Mouse (Mus musculus) embryonic fibroblast, embryonic 13.5 days (primary cell): ENCODE measurements around the gene Olfr544. TPM values are rescaled to one million over a fixed set of nuclear protein-coding genes. Genes with fewer than 3 reads are reported as not detected.
A peak's percentile ranks its signal among the peaks of the same experiment; 100 is the strongest.
"Not testable (repeated sequence)": the region's sequence is repeated elsewhere in the genome, so short reads cannot be mapped to it uniquely, and the experiment has no call there.

Experiments used
- H3K27ac ChIP-seq: 2 replicates; pipeline ENCODE4 v1.5.1; 2012; ENCODE audit warnings: low read length, control low read depth, inconsistent platforms; ENCODE audit not compliant: insufficient read depth
- H3K4me1 ChIP-seq: 2 replicates; pipeline ENCODE4 v1.6.1; 2011; ENCODE audit warnings: low read length; ENCODE audit not compliant: control insufficient read depth, insufficient read depth
- H3K4me3 ChIP-seq: 2 replicates; pipeline ENCODE4 v1.5.1; 2011; ENCODE audit warnings: mild to moderate bottlenecking, control low read depth, low read length; ENCODE audit not compliant: insufficient read depth
- CTCF ChIP-seq: IDR thresholded peaks from 2 replicates; pipeline ENCODE4 v1.5.1; 2011; ENCODE audit warnings: mild to moderate bottlenecking, control low read depth, low read length, moderate library complexity, borderline replicate concordance; ENCODE audit not compliant: insufficient read depth
- POLR2A ChIP-seq: IDR thresholded peaks from 2 replicates; pipeline ENCODE4 v1.6.1; 2011; ENCODE audit warnings: low read depth, mild to moderate bottlenecking, control low read depth, low read length, moderate library complexity
- polyA plus RNA-seq: library from polyadenylated mRNA; stranded (reverse); fragments of >200 nt; gene quantifications from 2 replicates; pipeline ENCODE4 v1.2.4, GENCODE M21; 2011; ENCODE audit warnings: low read depth; ENCODE audit not compliant: missing spikeins, insufficient read length

Gene Olfr544
- polyA plus RNA-seq, 1 experiment: not detected

DNA sequence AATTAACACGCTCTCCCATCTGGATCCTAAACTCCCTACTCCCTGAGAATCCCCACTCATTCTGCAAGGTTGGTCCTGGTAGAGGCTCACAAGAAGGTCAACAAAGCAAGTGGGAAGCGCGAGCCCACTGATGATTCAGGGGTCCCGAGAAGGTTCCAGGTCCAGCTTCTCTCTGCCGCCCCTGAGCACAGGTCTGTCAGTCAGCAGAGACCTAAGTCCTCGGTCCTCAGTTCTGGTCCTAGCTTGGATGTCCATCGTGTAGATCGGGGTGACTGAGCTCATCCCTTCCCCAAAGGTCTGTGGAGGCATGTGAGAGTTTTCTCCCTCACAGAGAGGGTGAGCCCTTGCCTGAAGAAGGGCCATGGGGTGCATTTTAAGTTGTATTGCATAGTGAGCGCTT is 20.0 kb upstream of the Olfr544 start:
- H3K27ac ChIP-seq: no peak overlapping the region
- no peaks in the 10 kb centered on the region; the same call in 1 of the 2 replicates for H3K4me1 ChIP-seq
- no peak overlapping the region for H3K4me3 ChIP-seq
- TF ChIP-seq POLR2A (no peak), CTCF (no peak)

DNA sequence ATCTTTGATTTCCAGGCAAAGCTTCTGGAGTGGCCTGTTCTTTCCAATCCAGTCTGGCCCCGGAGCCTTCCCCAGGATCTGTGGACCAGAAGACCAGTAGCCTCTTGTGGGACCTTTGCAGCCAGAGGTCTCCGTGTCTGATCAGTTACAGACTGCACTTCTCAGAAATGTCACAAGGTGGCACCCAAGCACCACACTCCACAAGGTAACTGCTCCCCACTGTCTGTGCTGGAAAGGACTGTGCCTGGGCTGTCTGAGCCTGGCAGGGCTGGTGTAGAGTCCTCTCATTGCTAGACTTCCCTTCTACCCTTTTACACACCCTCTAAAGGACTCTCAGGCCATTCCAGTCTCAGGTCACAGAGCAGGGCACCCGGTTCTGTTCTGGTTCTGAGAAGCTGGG is 18.7 kb upstream of the Olfr544 start:
- no peak overlapping the region for H3K4me3 ChIP-seq
- no peaks in the 10 kb centered on the region for H3K4me1 ChIP-seq
- TF ChIP-seq POLR2A (no peak), CTCF (peak; percentile 89)
- H3K27ac ChIP-seq: no peak overlapping the region

DNA sequence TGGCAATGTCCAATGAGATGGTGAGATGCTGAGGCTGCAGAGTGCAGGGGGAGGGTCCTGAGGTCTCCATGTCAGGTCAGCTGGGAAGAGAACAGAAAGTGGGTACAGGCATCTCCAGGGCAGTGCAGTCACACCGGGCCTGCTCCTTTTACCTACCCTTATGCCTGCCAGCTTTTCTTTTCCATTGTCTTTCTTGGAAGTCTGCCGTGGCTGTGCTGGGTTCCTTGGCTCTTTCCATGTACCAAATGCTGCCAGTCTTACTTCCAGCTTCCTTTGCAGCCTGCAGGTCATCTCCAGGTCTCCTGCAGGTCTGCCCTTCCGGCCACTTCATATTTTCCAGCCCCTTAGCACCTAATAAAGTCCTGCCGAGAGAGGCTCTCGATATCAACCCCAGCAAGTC is 13.9 kb upstream of the Olfr544 start:
- TF ChIP-seq POLR2A (no peak), CTCF (no peak)
- Histone ChIP-seq H3K4me3 (no peak overlapping the region), H3K27ac (no peak overlapping the region), H3K4me1 (no peaks in the 10 kb centered on the region)

- no peak for TF ChIP-seq POLR2A
- TF ChIP-seq CTCF: no peak
- Histone ChIP-seq H3K4me3 (no peak within 1 kb of the TSS), H3K27ac (no peak within 1 kb of the TSS), H3K4me1 (no peaks in the 10 kb centered on the region)
Observed at GRCm38 (mm10) chr7:102499473-102499872, 11.4 kb upstream of the Olfr544 start, which contains the start of gene Olfr545. Gene Olfr545 (minus strand): TSS chr7:102499573.

- not testable (repeated sequence) for H3K4me3 ChIP-seq, H3K27ac ChIP-seq, H3K4me1 ChIP-seq
Observed at GRCm38 (mm10) chr7:102494416-102494815, 6.3 kb upstream of the Olfr544 start.

DNA sequence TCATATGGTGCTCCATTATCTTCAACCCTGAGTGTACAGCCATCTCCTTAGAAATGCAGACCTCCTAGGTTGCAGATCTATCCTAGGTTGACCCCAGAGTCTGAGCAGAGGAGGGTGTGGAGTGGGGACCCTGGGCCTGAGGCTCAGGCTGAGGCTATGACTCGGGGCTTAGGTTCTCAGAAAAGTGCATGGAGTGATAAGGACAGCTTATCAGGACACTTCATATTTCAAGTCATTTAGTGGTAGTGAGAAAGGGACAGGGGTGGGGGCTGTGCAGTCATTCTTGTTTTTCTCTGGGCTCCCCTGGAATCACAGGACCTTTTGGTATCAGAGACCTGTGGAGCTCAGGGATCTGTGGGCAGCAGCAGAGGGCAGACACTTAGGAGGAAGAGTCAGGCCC is 2.0 kb downstream of the Olfr544 start:
- TF ChIP-seq CTCF (no peak), POLR2A (no peak)
- Histone ChIP-seq H3K27ac (no peak overlapping the region), H3K4me1 (peaks cover 3% of the 10 kb centered on the region; the same call in 1 of the 2 replicates), H3K4me3 (no peak overlapping the region)

DNA sequence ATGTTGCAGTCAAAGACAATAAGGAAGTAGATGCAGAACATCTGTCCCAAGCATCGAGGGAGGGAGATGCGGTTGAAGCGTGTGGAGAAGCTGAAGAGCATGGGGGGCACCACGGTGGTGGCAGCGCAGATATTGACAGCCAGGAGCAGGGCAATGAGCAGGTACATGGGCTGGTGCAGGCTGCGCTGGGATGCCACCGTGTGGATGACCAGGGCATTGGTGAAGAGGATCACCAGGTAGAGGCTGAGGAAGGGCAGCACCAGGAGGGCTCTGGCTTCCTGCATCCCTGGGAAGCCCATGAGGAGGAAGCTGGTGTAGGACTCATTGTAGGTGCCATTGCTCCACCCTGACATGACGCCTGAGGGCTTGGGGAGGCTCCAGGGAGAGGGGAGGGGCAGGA is 3.3 kb downstream of the Olfr544 start:
- not testable (repeated sequence) for H3K4me3 ChIP-seq, H3K27ac ChIP-seq, H3K4me1 ChIP-seq

DNA sequence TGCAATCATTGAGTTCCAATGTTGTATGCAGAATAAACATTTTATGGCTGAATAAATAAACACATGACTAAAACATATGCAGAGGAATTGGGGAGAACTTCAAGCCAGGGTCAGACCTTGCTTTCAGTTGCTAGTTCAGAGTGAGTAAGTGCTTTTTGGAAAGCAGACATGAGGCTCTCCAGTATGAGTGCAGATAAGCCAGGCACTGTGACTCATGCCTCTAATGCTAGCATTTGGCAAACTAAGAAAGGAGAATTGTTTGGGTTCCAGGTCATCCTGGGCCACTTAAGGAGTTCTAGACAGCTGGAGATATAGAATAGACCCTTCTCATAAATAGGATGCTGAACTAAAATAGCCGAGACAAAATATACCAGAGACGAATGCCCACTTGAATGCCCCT is 4.4 kb downstream of the Olfr544 start:
- TF ChIP-seq CTCF (no peak), POLR2A (no peak)

GRCm38 (mm10) chr7:102481579-102481978 is 6.5 kb downstream of the Olfr544 start, which contains the start of gene Olfr543:
Gene Olfr543 (minus strand): TSS chr7:102481679.
- H3K4me3 ChIP-seq: no peak within 1 kb of the TSS
- peak within 1 kb of the TSS; percentile 98 for H3K27ac ChIP-seq
- no peak for TF ChIP-seq POLR2A
- TF ChIP-seq CTCF: no peak
- peaks cover 3% of the 10 kb centered on the region; the same call in 1 of the 2 replicates for H3K4me1 ChIP-seq

More for the DNA sequence above, 4.4 kb downstream of the Olfr544 start:
- H3K27ac ChIP-seq: peak overlapping the region; percentile 80
- H3K4me1 ChIP-seq: peaks cover 3% of the 10 kb centered on the region; the same call in 1 of the 2 replicates
- H3K4me3 ChIP-seq: no peak overlapping the region

- Histone ChIP-seq H3K27ac (peak overlapping the region; percentile 98), H3K4me3 (no peak overlapping the region), H3K4me1 (peaks cover 3% of the 10 kb centered on the region; the same call in 1 of the 2 replicates)
- TF ChIP-seq POLR2A (no peak), CTCF (no peak)
Observed at GRCm38 (mm10) chr7:102480821-102481220, 7.3 kb downstream of the Olfr544 start.
